Mouse (Mus musculus): Measurements from ENCODE around the gene Lix1l. TPM values are rescaled to one million over a fixed set of nuclear protein-coding genes. Genes with fewer than 3 reads are reported as not detected.

The Lix1l gene
- polyA plus RNA-seq, 1 experiment from 2014 or later: 4.7 TPM

DNA sequence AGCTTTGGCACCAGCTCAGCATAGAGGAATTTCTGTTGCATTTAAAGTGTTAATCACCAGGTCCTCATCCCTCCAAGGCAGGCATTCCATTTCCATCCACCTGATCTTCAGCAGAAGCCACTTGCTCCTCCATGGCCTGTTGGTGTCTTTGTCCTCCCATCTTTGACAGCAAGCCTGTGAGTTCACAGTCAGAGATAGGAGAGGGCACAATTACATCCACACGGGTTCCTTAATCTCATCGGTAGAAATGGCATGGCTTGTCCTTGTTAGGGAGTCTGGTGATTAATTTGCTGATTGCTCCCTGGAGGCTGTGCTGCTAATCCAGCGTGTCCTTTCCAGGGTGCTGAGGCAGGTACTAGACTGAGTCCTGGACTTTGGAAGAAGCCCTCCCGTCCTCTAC lies 72.6 kb downstream of the Lix1l start:
- no peak for ATAC-seq
- H3K36me3 ChIP-seq (ENCODE audit: control insufficient read depth, insufficient read depth, low read length): no peaks in the 10 kb centered on the region
- H3K27ac ChIP-seq (ENCODE audit: low read length): no peak overlapping the region
- H3K4me2 ChIP-seq (ENCODE audit: low read length): no peak overlapping the region
- H3K4me1 ChIP-seq (ENCODE audit: control insufficient read depth, insufficient read depth, low read length): peaks cover 5% of the 10 kb centered on the region; the same call in 1 of the 2 replicates
- no peaks in the 10 kb centered on the region for H3K9me3 ChIP-seq (replicated peaks; ENCODE audit: control insufficient read depth, low read length, poor library complexity, severe bottlenecking)
- H3K4me3 ChIP-seq (ENCODE audit: low read depth, low read length): no peak overlapping the region
- H3K27me3 ChIP-seq (ENCODE audit: control insufficient read depth, insufficient read depth, low read depth, low read length): peaks cover 12% of the 10 kb centered on the region
- no peak overlapping the region for H3K9ac ChIP-seq (ENCODE audit: low read depth, low read length)
- 78% methylated on average over 4 of the region's 4 CpGs for WGBS

DNA sequence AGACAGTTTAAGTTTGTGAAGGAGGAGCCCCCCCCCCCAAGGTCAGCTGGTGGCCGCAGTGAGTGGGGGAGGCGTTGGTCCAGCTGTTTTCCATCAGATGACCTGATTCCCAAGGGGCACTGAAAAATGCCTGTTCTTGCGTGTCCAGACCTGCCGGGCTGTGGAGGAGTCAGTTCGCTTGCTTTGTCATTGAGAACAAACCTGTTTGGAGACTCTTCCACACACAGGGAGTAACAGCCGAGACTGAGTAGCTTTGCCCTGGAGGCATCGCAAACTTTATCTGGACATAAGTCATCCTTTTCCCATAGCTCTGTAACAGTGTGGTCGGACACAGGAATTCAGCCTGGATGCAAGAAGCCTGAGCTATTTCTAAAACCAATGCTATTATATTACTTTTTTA lies 73.5 kb downstream of the Lix1l start:
- peaks cover 5% of the 10 kb centered on the region; the same call in 1 of the 2 replicates for H3K4me1 ChIP-seq (ENCODE audit: control insufficient read depth, insufficient read depth, low read length)
- no peak overlapping the region for H3K4me3 ChIP-seq (ENCODE audit: low read depth, low read length)
- no peaks in the 10 kb centered on the region for H3K9me3 ChIP-seq (replicated peaks; ENCODE audit: control insufficient read depth, low read length, poor library complexity, severe bottlenecking)
- no peak overlapping the region for H3K9ac ChIP-seq (ENCODE audit: low read depth, low read length)
- H3K36me3 ChIP-seq (ENCODE audit: control insufficient read depth, insufficient read depth, low read length): no peaks in the 10 kb centered on the region
- no peak overlapping the region for H3K4me2 ChIP-seq (ENCODE audit: low read length)
- ATAC-seq: no peak
- no peak overlapping the region for H3K27ac ChIP-seq (ENCODE audit: low read length)
- 76% methylated on average over 8 of the region's 8 CpGs for WGBS
- H3K27me3 ChIP-seq (ENCODE audit: control insufficient read depth, insufficient read depth, low read depth, low read length): peaks cover 12% of the 10 kb centered on the region

DNA sequence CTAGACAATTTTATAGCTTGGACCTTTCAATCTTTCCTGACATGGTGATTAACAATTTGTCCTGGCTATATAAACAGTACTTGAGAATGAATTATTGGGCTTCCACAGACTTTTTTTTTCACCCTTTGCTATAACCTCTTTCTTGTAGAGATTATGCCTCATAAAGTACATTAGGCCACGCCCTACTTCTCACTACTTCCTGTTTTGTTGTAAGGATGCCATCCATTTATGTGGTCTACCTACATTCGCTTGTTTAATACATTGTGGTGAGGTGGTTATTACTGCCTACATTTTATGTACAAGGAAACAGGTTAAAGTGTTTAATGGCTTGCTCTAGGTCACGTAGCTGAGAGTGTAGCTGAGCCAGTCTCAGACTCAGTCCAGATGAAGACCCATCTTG lies 74.2 kb downstream of the Lix1l start:
- no peak overlapping the region for H3K27ac ChIP-seq (ENCODE audit: low read length)
- H3K9ac ChIP-seq (ENCODE audit: low read depth, low read length): no peak overlapping the region
- H3K4me1 ChIP-seq (ENCODE audit: control insufficient read depth, insufficient read depth, low read length): peaks cover 9% of the 10 kb centered on the region; the same call in 1 of the 2 replicates
- no peaks in the 10 kb centered on the region for H3K36me3 ChIP-seq (ENCODE audit: control insufficient read depth, insufficient read depth, low read length)
- no peak overlapping the region for H3K4me3 ChIP-seq (ENCODE audit: low read depth, low read length)
- H3K27me3 ChIP-seq (ENCODE audit: control insufficient read depth, insufficient read depth, low read depth, low read length): peaks cover 12% of the 10 kb centered on the region
- ATAC-seq: no peak
- H3K4me2 ChIP-seq (ENCODE audit: low read length): no peak overlapping the region
- WGBS: 80% methylated on average over 3 of the region's 3 CpGs
- H3K9me3 ChIP-seq (replicated peaks; ENCODE audit: control insufficient read depth, low read length, poor library complexity, severe bottlenecking): no peaks in the 10 kb centered on the region

DNA sequence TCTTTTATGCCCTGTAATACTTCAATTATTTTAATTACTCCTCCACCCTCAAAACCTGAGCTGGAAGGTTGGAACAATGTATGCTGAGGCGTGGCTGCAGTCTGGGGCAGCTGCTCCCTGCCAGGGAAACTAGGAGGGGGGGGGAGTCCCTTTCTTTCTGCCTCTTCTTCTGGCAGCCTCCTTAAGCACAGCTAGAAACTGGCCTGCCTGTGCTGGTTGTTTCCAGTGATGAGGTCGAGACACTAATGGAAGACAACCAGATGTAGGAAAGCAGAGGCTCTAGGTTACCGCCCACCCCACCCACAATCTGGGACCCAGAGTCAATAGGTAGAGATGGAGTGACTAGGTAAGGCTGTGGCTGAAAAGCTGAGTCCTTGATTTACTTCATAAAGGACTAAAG lies 74.7 kb downstream of the Lix1l start:
- Histone ChIP-seq H3K4me2 (ENCODE audit: low read length) (no peak overlapping the region), H3K4me1 (ENCODE audit: control insufficient read depth, insufficient read depth, low read length) (peaks cover 6% of the 10 kb centered on the region; the same call in 1 of the 2 replicates), H3K36me3 (ENCODE audit: control insufficient read depth, insufficient read depth, low read length) (no peaks in the 10 kb centered on the region), H3K9me3 (replicated peaks; ENCODE audit: control insufficient read depth, low read length, poor library complexity, severe bottlenecking) (no peaks in the 10 kb centered on the region), H3K9ac (ENCODE audit: low read depth, low read length) (no peak overlapping the region), H3K27ac (ENCODE audit: low read length) (no peak overlapping the region), H3K4me3 (ENCODE audit: low read depth, low read length) (no peak overlapping the region), H3K27me3 (ENCODE audit: control insufficient read depth, insufficient read depth, low read depth, low read length) (peaks cover 10% of the 10 kb centered on the region)
- 30% methylated on average over 3 of the region's 3 CpGs for WGBS
- ATAC-seq: no peak

Other genes starting within 250 kb of the Lix1l start
- not detected in 2 replicates for gene BC107364, start 148.8 kb upstream of the Lix1l start, polyA plus RNA-seq (2015; fragmentation: Nextera tagmentation; extraction: Ambion mirVana)
- 1.8 and 2.4 TPM in 2 replicates for gene Hfe2, start 76.0 kb upstream of the Lix1l start, polyA plus RNA-seq (2015; fragmentation: Nextera tagmentation; extraction: Ambion mirVana)
- gene Txnip, start 43.2 kb upstream of the Lix1l start, polyA plus RNA-seq (2015; fragmentation: Nextera tagmentation; extraction: Ambion mirVana): 41.5 and 43.5 TPM in 2 replicates
- 1.6 and 1.8 TPM in 2 replicates for gene Gm16253, start 24.2 kb upstream of the Lix1l start, polyA plus RNA-seq (2015; fragmentation: Nextera tagmentation; extraction: Ambion mirVana)
- gene Polr3gl, start 7.0 kb upstream of the Lix1l start, polyA plus RNA-seq (2015; fragmentation: Nextera tagmentation; extraction: Ambion mirVana): 36.7 and 38.8 TPM in 2 replicates
- 16.4 and 20.6 TPM in 2 replicates for gene Ankrd34a, start 4.5 kb upstream of the Lix1l start, polyA plus RNA-seq (2015; fragmentation: Nextera tagmentation; extraction: Ambion mirVana)
- 118 and 123 TPM in 2 replicates for gene Rbm8a, start 28.8 kb downstream of the Lix1l start, polyA plus RNA-seq (2015; fragmentation: Nextera tagmentation; extraction: Ambion mirVana)
- gene Pex11b, start 34.2 kb downstream of the Lix1l start, polyA plus RNA-seq (2015; fragmentation: Nextera tagmentation; extraction: Ambion mirVana): 60.5 and 67.0 TPM in 2 replicates
- 0.07 and 0.24 TPM in 2 replicates for gene Gm42957, start 34.3 kb downstream of the Lix1l start, polyA plus RNA-seq (2015; fragmentation: Nextera tagmentation; extraction: Ambion mirVana)
- gene Itga10, start 44.4 kb downstream of the Lix1l start, polyA plus RNA-seq (2015; fragmentation: Nextera tagmentation; extraction: Ambion mirVana): 1.1 and 1.2 TPM in 2 replicates
- gene Ankrd35, start 69.0 kb downstream of the Lix1l start, polyA plus RNA-seq (2015; fragmentation: Nextera tagmentation; extraction: Ambion mirVana): 2.9 and 3.2 TPM in 2 replicates
- gene Pias3, start 95.2 kb downstream of the Lix1l start, polyA plus RNA-seq (2015; fragmentation: Nextera tagmentation; extraction: Ambion mirVana): 38.7 and 41.6 TPM in 2 replicates
- 16.0 and 17.2 TPM in 2 replicates for gene Nudt17, start 107.4 kb downstream of the Lix1l start, polyA plus RNA-seq (2015; fragmentation: Nextera tagmentation; extraction: Ambion mirVana)
- gene Polr3c, start 126.5 kb downstream of the Lix1l start, polyA plus RNA-seq (2015; fragmentation: Nextera tagmentation; extraction: Ambion mirVana): 33.3 and 34.0 TPM in 2 replicates
- gene Rnf115, start 126.5 kb downstream of the Lix1l start, polyA plus RNA-seq (2015; fragmentation: Nextera tagmentation; extraction: Ambion mirVana): 71.4 and 75.8 TPM in 2 replicates
- gene Pdzk1, start 228.1 kb downstream of the Lix1l start, polyA plus RNA-seq (2015; fragmentation: Nextera tagmentation; extraction: Ambion mirVana): 0.60 and 0.68 TPM in 2 replicates
- 0.27 and 0.48 TPM in 2 replicates for gene Cd160, start 228.2 kb downstream of the Lix1l start, polyA plus RNA-seq (2015; fragmentation: Nextera tagmentation; extraction: Ambion mirVana)